11 mouse cellular contexts compared by ENCODE assay signal in genomic region chr1:134680617-134681016, GRCm38 (mm10). TPM values are rescaled to one million over a fixed set of nuclear protein-coding genes. Genes with fewer than 3 reads are reported as not detected.
DNase-seq lines count a peak whose midpoint lies in the region; ATAC-seq and TF ChIP-seq lines count a peak whose summit lies in the region.
"Had no signal": no experiment of that assay in that cellular context is flagged by ENCODE, and none has a peak within 500 bp of the region (broad histone marks: within the 10 kb centered on the region; RNA-seq: fewer than 3 reads in every experiment).

No protein-coding gene starts in this region.

- H3K36me3 ChIP-seq in hindbrain, embryonic 11.5 days (ENCODE audit: control insufficient read depth, insufficient read depth, low read length), result no peaks in the 10 kb centered on the region
- no peaks in the 10 kb centered on the region for H3K36me3 ChIP-seq in hindbrain, embryonic 14.5 days (replicated peaks; ENCODE audit: control insufficient read depth, insufficient read depth)
- H3K36me3 ChIP-seq in midbrain, embryonic 11.5 days (ENCODE audit: control insufficient read depth, insufficient read depth, low read length), result no peaks in the 10 kb centered on the region
- no peaks in the 10 kb centered on the region for H3K36me3 ChIP-seq in midbrain, embryonic 15.5 days (replicated peaks)
- no peaks in the 10 kb centered on the region for H3K36me3 ChIP-seq in midbrain, postnatal 0 days (ENCODE audit: insufficient read depth, low read length)
- no peaks in the 10 kb centered on the region for H3K36me3 ChIP-seq in kidney, adult 2 months (ENCODE audit: control insufficient read depth, insufficient read depth, low read length)

- no peak overlapping the region for H3K4me2 ChIP-seq in hindbrain, embryonic 11.5 days (replicated peaks; ENCODE audit: low read depth, low read length)
- H3K4me2 ChIP-seq in hindbrain, embryonic 14.5 days (replicated peaks), result no peak overlapping the region
- H3K4me2 ChIP-seq in midbrain, embryonic 11.5 days, result no peak overlapping the region
- H3K4me2 ChIP-seq in midbrain, embryonic 15.5 days, result no peak overlapping the region
- H3K4me2 ChIP-seq in midbrain, postnatal 0 days (ENCODE audit: low read depth, low read length, poor library complexity, severe bottlenecking), result no peak overlapping the region

- H3K9ac ChIP-seq in hindbrain, embryonic 11.5 days (ENCODE audit: low read depth, low read length), result no peak overlapping the region
- H3K9ac ChIP-seq in hindbrain, embryonic 14.5 days, result no peak overlapping the region
- no peak overlapping the region for H3K9ac ChIP-seq in midbrain, embryonic 11.5 days (ENCODE audit: low read length)
- H3K9ac ChIP-seq in midbrain, embryonic 15.5 days, result no peak overlapping the region
- H3K9ac ChIP-seq in midbrain, postnatal 0 days (replicated peaks; ENCODE audit: low read length, poor library complexity, severe bottlenecking), result no peak overlapping the region

- H3K4me1 ChIP-seq in hindbrain, embryonic 11.5 days (replicated peaks; ENCODE audit: control insufficient read depth, insufficient read depth, low read length), result no peaks in the 10 kb centered on the region; the same call in 1 of the 2 replicates
- H3K4me1 ChIP-seq in hindbrain, embryonic 14.5 days (replicated peaks; ENCODE audit: control insufficient read depth, insufficient read depth, low read length), result peaks cover 5% of the 10 kb centered on the region
- no peaks in the 10 kb centered on the region for H3K4me1 ChIP-seq in midbrain, embryonic 11.5 days (ENCODE audit: control insufficient read depth, insufficient read depth, low read length)
- H3K4me1 ChIP-seq in midbrain, embryonic 15.5 days, result peaks cover 21% of the 10 kb centered on the region
- peaks cover 3% of the 10 kb centered on the region for H3K4me1 ChIP-seq in midbrain, postnatal 0 days (ENCODE audit: insufficient read depth, low read length)
- H3K4me1 ChIP-seq in kidney, adult 2 months (ENCODE audit: control insufficient read depth, insufficient read depth, low read length), result no peaks in the 10 kb centered on the region

- DNase-seq in hindbrain, embryonic 11.5 days (ENCODE audit: low spot score), result peak; percentile 42
- DNase-seq in hindbrain, embryonic 14.5 days (ENCODE audit: low spot score), result no peak
- DNase-seq in midbrain, embryonic 11.5 days (ENCODE audit: low spot score, missing footprints), result peak; percentile 68
- peak; percentile 74 for DNase-seq in embryo, embryonic 10 days (ENCODE audit: low spot score)
- DNase-seq in midbrain, postnatal 0 days (ENCODE audit: low spot score), result no peak
- no peak for DNase-seq in kidney, adult 2 months
- DNase-seq: heart, postnatal 36 days; kidney, adult 9 months; layer of hippocampus, adult 9-11 months had no signal

- TF ChIP-seq POLR2A in kidney, adult 2 months (IDR thresholded peaks at IDR 0.05; ENCODE audit: low read depth, low read length), result no peak

- no peaks in the 10 kb centered on the region for H3K9me3 ChIP-seq in hindbrain, embryonic 11.5 days (ENCODE audit: control insufficient read depth, low read length)
- no peaks in the 10 kb centered on the region for H3K9me3 ChIP-seq in hindbrain, embryonic 14.5 days (ENCODE audit: control insufficient read depth, low read length)
- H3K9me3 ChIP-seq in midbrain, embryonic 11.5 days (ENCODE audit: control insufficient read depth, low read length), result no peaks in the 10 kb centered on the region
- H3K9me3 ChIP-seq in midbrain, embryonic 15.5 days, result no peaks in the 10 kb centered on the region
- H3K9me3 ChIP-seq in midbrain, postnatal 0 days (ENCODE audit: low read length), result no peaks in the 10 kb centered on the region

- TF ChIP-seq CTCF in midbrain, postnatal 0 days (IDR thresholded peaks at IDR 0.05), result peak; percentile 35
- TF ChIP-seq CTCF in kidney, adult 2 months (conservative IDR thresholded peaks at IDR 0.05; ENCODE audit: insufficient read depth, insufficient read length, low read depth, low read length), result no peak

- 15% methylated on average over 5 of the region's 6 CpGs for WGBS in hindbrain, embryonic 11.5 days
- 13% methylated on average over 6 of the region's 6 CpGs for WGBS in hindbrain, embryonic 14.5 days
- 18% methylated on average over 6 of the region's 6 CpGs for WGBS in midbrain, embryonic 11.5 days
- WGBS in midbrain, embryonic 15.5 days, result 21% methylated on average over 6 of the region's 6 CpGs
- 23% methylated on average over 6 of the region's 6 CpGs for WGBS in midbrain, postnatal 0 days
- 35% methylated on average over 6 of the region's 6 CpGs for WGBS in kidney, adult 2 months

- no peak overlapping the region for H3K4me3 ChIP-seq in hindbrain, embryonic 11.5 days (ENCODE audit: low read depth, low read length)
- H3K4me3 ChIP-seq in hindbrain, embryonic 14.5 days (replicated peaks; ENCODE audit: low read length), result no peak overlapping the region
- H3K4me3 ChIP-seq in midbrain, embryonic 11.5 days (ENCODE audit: low read depth, low read length), result no peak overlapping the region
- no peak overlapping the region for H3K4me3 ChIP-seq in midbrain, embryonic 15.5 days
- no peak overlapping the region for H3K4me3 ChIP-seq in midbrain, postnatal 0 days (ENCODE audit: low read depth, low read length)
- H3K4me3 ChIP-seq in kidney, adult 2 months (ENCODE audit: insufficient read depth, low read depth, low read length), result no peak overlapping the region

- H3K27me3 ChIP-seq in hindbrain, embryonic 11.5 days (ENCODE audit: control insufficient read depth, insufficient read depth, low read length), result 0 out of 2 replicates have a peak, but pooled peaks cover 3% of the 10 kb centered on the region
- H3K27me3 ChIP-seq in hindbrain, embryonic 14.5 days (ENCODE audit: control insufficient read depth, insufficient read depth, low read length), result no peaks in the 10 kb centered on the region
- no peaks in the 10 kb centered on the region for H3K27me3 ChIP-seq in midbrain, embryonic 11.5 days (ENCODE audit: control insufficient read depth, insufficient read depth, low read length)
- no peaks in the 10 kb centered on the region for H3K27me3 ChIP-seq in midbrain, embryonic 15.5 days (replicated peaks)
- H3K27me3 ChIP-seq in midbrain, postnatal 0 days (ENCODE audit: insufficient read depth, low read length), result no peaks in the 10 kb centered on the region
- no peaks in the 10 kb centered on the region for H3K27me3 ChIP-seq in kidney, adult 2 months (replicated peaks; ENCODE audit: control insufficient read depth, insufficient read depth, low read length)

- ATAC-seq in hindbrain, embryonic 11.5 days (ENCODE audit: low FRiP score), result no peak
- no peak for ATAC-seq in hindbrain, embryonic 14.5 days (ENCODE audit: low FRiP score)
- ATAC-seq in midbrain, embryonic 11.5 days (ENCODE audit: low FRiP score), result no peak
- no peak for ATAC-seq in midbrain, embryonic 15.5 days (replicated peaks)
- ATAC-seq in midbrain, postnatal 0 days (ENCODE audit: low FRiP score), result no peak

- no peak overlapping the region for H3K27ac ChIP-seq in hindbrain, embryonic 11.5 days (ENCODE audit: low read depth, low read length)
- no peak overlapping the region for H3K27ac ChIP-seq in hindbrain, embryonic 14.5 days
- no peak overlapping the region for H3K27ac ChIP-seq in midbrain, embryonic 11.5 days (ENCODE audit: low read depth, low read length)
- H3K27ac ChIP-seq in midbrain, embryonic 15.5 days, result no peak overlapping the region
- H3K27ac ChIP-seq in midbrain, postnatal 0 days (ENCODE audit: low read depth, low read length), result no peak overlapping the region
- no peak overlapping the region for H3K27ac ChIP-seq in kidney, adult 2 months (ENCODE audit: insufficient read depth, low read depth, low read length)

RNA-seq across cellular contexts. Expression of gene Syt2, which starts 34.1 kb away (rescaled TPM):
- 3.0 and 4.1 TPM in 2 replicates for polyA plus RNA-seq in hindbrain, embryonic 11.5 days (2014; fragmentation: Nextera tagmentation; extraction: Ambion mirVana)
- 10.1 and 10.5 TPM in 2 replicates for polyA plus RNA-seq in hindbrain, embryonic 14.5 days (2014; fragmentation: Nextera tagmentation; extraction: Ambion mirVana)
- 1.6 and 2.0 TPM in 2 replicates for polyA plus RNA-seq in midbrain, embryonic 11.5 days (2014; fragmentation: Nextera tagmentation; extraction: Ambion mirVana)
- 3.0 and 3.2 TPM in 2 replicates for polyA plus RNA-seq in midbrain, embryonic 15.5 days (2015; fragmentation: Nextera tagmentation; extraction: Ambion mirVana)
- total RNA-seq in midbrain, postnatal 0 days (2014; rRNA removed), result 18.9 and 19.0 TPM in 2 replicates
- polyA plus RNA-seq in midbrain, postnatal 0 days (2015; fragmentation: Nextera tagmentation; extraction: Ambion mirVana), result 6.2 and 6.8 TPM in 2 replicates
- 0.10 and 1.1 TPM in 2 replicates for polyA plus RNA-seq in kidney, adult 2 months (2012; rRNA removed)
- total RNA-seq: heart, postnatal 36 days; megakaryocyte, adult 5-6 weeks had no signal

Comparison
In these comparisons a context has a peak if more than half of its experiments do, and no peak if none do; other contexts are left out.
1. DNase-seq: peak in hindbrain, embryonic 11.5 days (single experiment), midbrain, embryonic 11.5 days (single experiment) and embryo, embryonic 10 days (single experiment); none in hindbrain, embryonic 14.5 days (single experiment), midbrain, postnatal 0 days (single experiment) and kidney, adult 2 months (single experiment).